Comparison of ENCODE assay signal across 13 mouse cellular contexts in the genomic region with DNA sequence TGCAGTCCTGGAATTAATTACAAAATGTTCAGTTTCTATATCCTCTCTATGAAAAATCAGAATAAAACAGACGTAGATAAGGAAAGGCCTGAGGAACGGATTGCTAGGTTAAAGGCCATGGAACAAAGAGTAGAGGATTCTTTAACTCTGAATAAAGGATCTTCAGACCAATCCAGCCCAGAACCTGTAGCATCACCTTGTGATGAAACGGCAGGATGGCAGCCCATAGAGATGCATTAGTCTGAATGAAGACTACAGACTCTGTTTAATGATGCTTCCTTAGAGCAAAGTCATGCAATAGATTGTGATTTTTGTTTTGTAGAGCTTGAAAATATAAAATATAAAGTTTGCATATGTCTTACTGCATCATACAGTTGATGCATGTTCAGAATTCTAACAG.
"Had no signal": no experiment of that assay in that cellular context is flagged by ENCODE, and none has a peak within 500 bp of the region (broad histone marks: within the 10 kb centered on the region; RNA-seq: fewer than 3 reads in every experiment).

No protein-coding gene starts in this region.

- H3K4me2 ChIP-seq: liver, embryonic 13.5 days; midbrain, embryonic 11.5 days; stomach, embryonic 15.5 days had no signal

- H3K4me1 ChIP-seq: limb, embryonic 10.5 days; stomach, embryonic 15.5 days had no signal

- H3K27ac ChIP-seq: liver, embryonic 13.5 days; macrophage; stomach, embryonic 15.5 days had no signal

- H3K9ac ChIP-seq: liver, embryonic 13.5 days; stomach, embryonic 15.5 days had no signal

- H3K9me3 ChIP-seq: limb, embryonic 10.5 days; liver, embryonic 13.5 days; stomach, embryonic 15.5 days had no signal

- H3K36me3 ChIP-seq: limb, embryonic 10.5 days; liver, embryonic 13.5 days; stomach, embryonic 15.5 days had no signal

- H3K4me3 ChIP-seq: limb, embryonic 10.5 days; liver, embryonic 13.5 days; megakaryocyte, embryonic 14.5 days; stomach, embryonic 15.5 days had no signal

- DNase-seq: kidney, adult 8-10 months; kidney, postnatal 36 days; liver, embryonic 13.5 days; lung, adult 2 months; lung, postnatal 14 days; right cerebral cortex, postnatal 14 days; thymus, postnatal 36 days had no signal

- H3K27me3 ChIP-seq: megakaryocyte, embryonic 14.5 days; stomach, embryonic 15.5 days had no signal

- ATAC-seq: midbrain, embryonic 16.5 days had no signal
